In genomic region chr17:24151382-24151781, GRCm38 (mm10) we compare ENCODE assay signal across 8 mouse cellular contexts. TPM values are rescaled to one million over a fixed set of nuclear protein-coding genes. Genes with fewer than 3 reads are reported as not detected.
DNase-seq lines count a peak whose midpoint lies in the region; ATAC-seq and TF ChIP-seq lines count a peak whose summit lies in the region.

No protein-coding gene starts in this region.

- no peaks in the 10 kb centered on the region for H3K9me3 ChIP-seq in kidney, embryonic 16.5 days (ENCODE audit: low read length)
- no peaks in the 10 kb centered on the region for H3K9me3 ChIP-seq in embryonic facial prominence, embryonic 14.5 days (ENCODE audit: control insufficient read depth, low read length)
- H3K9me3 ChIP-seq in intestine, postnatal 0 days (ENCODE audit: control insufficient read depth), result no peaks in the 10 kb centered on the region

- WGBS in kidney, embryonic 16.5 days, result 11% methylated on average over 7 of the region's 7 CpGs
- WGBS in embryonic facial prominence, embryonic 14.5 days, result 8% methylated on average over 7 of the region's 7 CpGs
- WGBS in intestine, postnatal 0 days, result 14% methylated on average over 7 of the region's 7 CpGs

- peak overlapping the region; percentile 53 for H3K4me3 ChIP-seq in kidney, embryonic 16.5 days (ENCODE audit: low read length)
- H3K4me3 ChIP-seq in embryonic facial prominence, embryonic 14.5 days (ENCODE audit: low read depth, low read length), result peak overlapping the region; percentile 44
- no peak overlapping the region; the same call in 1 of the 2 replicates for H3K4me3 ChIP-seq in intestine, postnatal 0 days (ENCODE audit: low read depth, low read length)
- H3K4me3 ChIP-seq in myocyte, result peak overlapping the region; percentile 22

- H3ac ChIP-seq in myocyte (ENCODE audit: control insufficient read depth, insufficient read length), result no peak overlapping the region

- no peak for TF ChIP-seq POLR2A in myocyte (IDR thresholded peaks at IDR 0.05; ENCODE audit: insufficient read length, low read depth)

- no peaks in the 10 kb centered on the region for H3K79me2 ChIP-seq in myocyte (ENCODE audit: control insufficient read depth, insufficient read depth)

- TF ChIP-seq CTCF in intestine, postnatal 0 days (IDR thresholded peaks at IDR 0.05; ENCODE audit: low read depth), result no peak

- DNase-seq in kidney, postnatal 4 days, result no peak
- no peak for DNase-seq in embryonic facial prominence, embryonic 14.5 days (ENCODE audit: low spot score)
- no peak for DNase-seq in layer of hippocampus, adult 11-12 months (ENCODE audit: low spot score)
- DNase-seq in MN1 (ENCODE audit: low spot score), result no peak
- DNase-seq in left cerebral cortex, postnatal 36 days (ENCODE audit: low spot score in 2 of 2), result no peak

- H3K27me3 ChIP-seq in kidney, embryonic 16.5 days (ENCODE audit: insufficient read depth, low read length), result no peaks in the 10 kb centered on the region
- no peaks in the 10 kb centered on the region for H3K27me3 ChIP-seq in embryonic facial prominence, embryonic 14.5 days (replicated peaks; ENCODE audit: control insufficient read depth, insufficient read depth, low read length)
- no peaks in the 10 kb centered on the region for H3K27me3 ChIP-seq in intestine, postnatal 0 days (replicated peaks; ENCODE audit: control insufficient read depth, insufficient read depth, low read length)
- H3K27me3 ChIP-seq in myocyte (ENCODE audit: control insufficient read depth, insufficient read depth, insufficient read length), result no peaks in the 10 kb centered on the region

- H3K4me2 ChIP-seq in kidney, embryonic 16.5 days (replicated peaks; ENCODE audit: low read depth, low read length), result peak overlapping the region; percentile 92
- peak overlapping the region; percentile 80 for H3K4me2 ChIP-seq in embryonic facial prominence, embryonic 14.5 days (ENCODE audit: low read depth, low read length)
- peak overlapping the region; percentile 75 for H3K4me2 ChIP-seq in intestine, postnatal 0 days (replicated peaks; ENCODE audit: low read depth)
- H3K4me2 ChIP-seq in myocyte (ENCODE audit: low read depth), result peak overlapping the region; percentile 88

- no peak; the same call in 1 of the 2 replicates for ATAC-seq in kidney, embryonic 16.5 days (ENCODE audit: low FRiP score, low TSS enrichment)
- ATAC-seq in embryonic facial prominence, embryonic 14.5 days (ENCODE audit: low read depth), result no peak
- no peak for ATAC-seq in intestine, postnatal 0 days

- intact Hi-C loops in left cerebral cortex, postnatal 36 days (cut with DNase I), result no loop called here

- peaks cover 6% of the 10 kb centered on the region for H3K4me1 ChIP-seq in kidney, embryonic 16.5 days (ENCODE audit: insufficient read depth, low read length)
- peaks cover 6% of the 10 kb centered on the region; the same call in 1 of the 2 replicates for H3K4me1 ChIP-seq in embryonic facial prominence, embryonic 14.5 days (ENCODE audit: control insufficient read depth, insufficient read depth, low read length)
- peaks cover 3% of the 10 kb centered on the region; the same call in 1 of the 2 replicates for H3K4me1 ChIP-seq in intestine, postnatal 0 days (replicated peaks; ENCODE audit: control insufficient read depth, insufficient read depth, low read length)

- H3K9ac ChIP-seq in kidney, embryonic 16.5 days (replicated peaks; ENCODE audit: low read length), result peak overlapping the region; percentile 67; the same call in 1 of the 2 replicates
- H3K9ac ChIP-seq in embryonic facial prominence, embryonic 14.5 days (ENCODE audit: low read depth, low read length), result peak overlapping the region; percentile 60
- no peak overlapping the region for H3K9ac ChIP-seq in intestine, postnatal 0 days (ENCODE audit: low read depth, low read length)

- H3K36me3 ChIP-seq in kidney, embryonic 16.5 days (ENCODE audit: insufficient read depth, low read length), result 0 out of 2 replicates have a peak, but pooled peaks cover 2% of the 10 kb centered on the region
- peaks cover 20% of the 10 kb centered on the region; the same call in 1 of the 2 replicates for H3K36me3 ChIP-seq in embryonic facial prominence, embryonic 14.5 days (ENCODE audit: control insufficient read depth, insufficient read depth, low read length)
- H3K36me3 ChIP-seq in intestine, postnatal 0 days (ENCODE audit: control insufficient read depth, insufficient read depth), result peaks cover 16% of the 10 kb centered on the region; the same call in 1 of the 2 replicates
- H3K36me3 ChIP-seq in myocyte (ENCODE audit: control insufficient read depth, insufficient read depth), result no peaks in the 10 kb centered on the region

- no peak overlapping the region for H3K27ac ChIP-seq in kidney, embryonic 16.5 days (ENCODE audit: low read length)
- no peak overlapping the region for H3K27ac ChIP-seq in embryonic facial prominence, embryonic 14.5 days (replicated peaks; ENCODE audit: low read depth, low read length)
- no peak overlapping the region for H3K27ac ChIP-seq in intestine, postnatal 0 days (ENCODE audit: low read depth, low read length)

TF ChIP-seq in myocyte, 11 proteins besides CTCF, POLR2A, EP300 and RAD21:
- TF ChIP-seq CEBPB (IDR thresholded peaks at IDR 0.05; ENCODE audit: insufficient read depth, poor library complexity, severe bottlenecking) (no peak), TCF3 (IDR thresholded peaks at IDR 0.05; ENCODE audit: insufficient read length, low read depth) (no peak), REST (IDR thresholded peaks at IDR 0.05; ENCODE audit: insufficient read depth, insufficient read length) (no peak), TCF12 (IDR thresholded peaks at IDR 0.05; ENCODE audit: insufficient read depth, poor library complexity, severe bottlenecking) (no peak), USF1 (IDR thresholded peaks at IDR 0.05; ENCODE audit: low read depth) (no peak), POLR2AphosphoS2 (IDR thresholded peaks at IDR 0.05; ENCODE audit: insufficient read length, low read depth) (no peak), MYOG (IDR thresholded peaks at IDR 0.05; ENCODE audit: control insufficient read depth in 1 of 3, insufficient read depth in 1 of 3, insufficient read length in 2 of 3, low read depth in 2 of 3) (no peak), MAX (IDR thresholded peaks at IDR 0.05; ENCODE audit: low read depth) (no peak), SRF (IDR thresholded peaks at IDR 0.05; ENCODE audit: control insufficient read depth, insufficient read length, low read depth) (no peak), E2F4 (IDR thresholded peaks at IDR 0.05; ENCODE audit: insufficient read depth) (no peak)

RNA-seq across cellular contexts. Expression of gene Pdpk1, which starts 0.7 kb away (rescaled TPM):
- polyA plus RNA-seq in kidney, embryonic 16.5 days (2015; fragmentation: Nextera tagmentation; extraction: Ambion mirVana), result 34.9 and 37.6 TPM in 2 replicates
- 40.6 and 46.3 TPM in 2 replicates for polyA plus RNA-seq in embryonic facial prominence, embryonic 14.5 days (2014; fragmentation: Nextera tagmentation; extraction: Ambion mirVana)
- polyA plus RNA-seq in intestine, postnatal 0 days (2015; fragmentation: Nextera tagmentation; extraction: Ambion mirVana), result 24.7 and 28.4 TPM in 2 replicates
- polyA plus RNA-seq in myocyte (2012; fragmentation: generic; extraction: Trizol), result 10.1 TPM
- 100 to 1,000 TPM; 107 to 110 TPM for total RNA-seq in left cerebral cortex, postnatal 36 days (2021)

RNA-seq across cellular contexts. Expression of gene Amdhd2, which starts 12.2 kb away (rescaled TPM):
- 42.1 and 45.6 TPM in 2 replicates for polyA plus RNA-seq in kidney, embryonic 16.5 days (2015; fragmentation: Nextera tagmentation; extraction: Ambion mirVana)
- 28.3 and 33.3 TPM in 2 replicates for polyA plus RNA-seq in embryonic facial prominence, embryonic 14.5 days (2014; fragmentation: Nextera tagmentation; extraction: Ambion mirVana)
- polyA plus RNA-seq in intestine, postnatal 0 days (2015; fragmentation: Nextera tagmentation; extraction: Ambion mirVana), result 159 and 172 TPM in 2 replicates
- polyA plus RNA-seq in myocyte (2012; fragmentation: generic; extraction: Trizol), result 29.8 TPM
- total RNA-seq in left cerebral cortex, postnatal 36 days (2021), result 10 to 100 TPM; 29.1 to 29.5 TPM

RNA-seq across cellular contexts. Expression of gene Atp6v0c, which starts 18.1 kb away (rescaled TPM):
- polyA plus RNA-seq in kidney, embryonic 16.5 days (2015; fragmentation: Nextera tagmentation; extraction: Ambion mirVana), result 695 and 701 TPM in 2 replicates
- polyA plus RNA-seq in embryonic facial prominence, embryonic 14.5 days (2014; fragmentation: Nextera tagmentation; extraction: Ambion mirVana), result 573 and 574 TPM in 2 replicates
- polyA plus RNA-seq in intestine, postnatal 0 days (2015; fragmentation: Nextera tagmentation; extraction: Ambion mirVana), result 1,362 and 1,364 TPM in 2 replicates
- polyA plus RNA-seq in myocyte (2012; fragmentation: generic; extraction: Trizol), result 432 TPM
- 1,000 to 10,000 TPM; 1,241 to 1,448 TPM for total RNA-seq in left cerebral cortex, postnatal 36 days (2021)

RNA-seq across cellular contexts. Expression of gene Tbc1d24, which starts 54.0 kb away (rescaled TPM):
- 5.6 and 6.2 TPM in 2 replicates for polyA plus RNA-seq in kidney, embryonic 16.5 days (2015; fragmentation: Nextera tagmentation; extraction: Ambion mirVana)
- polyA plus RNA-seq in embryonic facial prominence, embryonic 14.5 days (2014; fragmentation: Nextera tagmentation; extraction: Ambion mirVana), result 4.6 and 6.4 TPM in 2 replicates
- 3.1 and 3.4 TPM in 2 replicates for polyA plus RNA-seq in intestine, postnatal 0 days (2015; fragmentation: Nextera tagmentation; extraction: Ambion mirVana)
- polyA plus RNA-seq in myocyte (2012; fragmentation: generic; extraction: Trizol), result 4.3 TPM
- total RNA-seq in left cerebral cortex, postnatal 36 days (2021), result 10 to 100 TPM; 64.4 to 65.5 TPM

RNA-seq across cellular contexts. Expression of gene Ntn3, which starts 57.9 kb away (rescaled TPM):
- polyA plus RNA-seq in kidney, embryonic 16.5 days (2015; fragmentation: Nextera tagmentation; extraction: Ambion mirVana), result 4.3 and 4.8 TPM in 2 replicates
- polyA plus RNA-seq in embryonic facial prominence, embryonic 14.5 days (2014; fragmentation: Nextera tagmentation; extraction: Ambion mirVana), result 9.6 and 10.7 TPM in 2 replicates
- 2.0 and 2.1 TPM in 2 replicates for polyA plus RNA-seq in intestine, postnatal 0 days (2015; fragmentation: Nextera tagmentation; extraction: Ambion mirVana)
- polyA plus RNA-seq in myocyte (2012; fragmentation: generic; extraction: Trizol), result 0.13 TPM
- 10 to 100 TPM; 10.0 to 10.4 TPM for total RNA-seq in left cerebral cortex, postnatal 36 days (2021)
